Mouse (Mus musculus) frontal cortex, postnatal 25 days (tissue): ENCODE measurements at regions not wholly inside any gene's neighbourhood (a gene's known extent, or its start where the extent isn't known, plus 50 kb on each side); places are given as distances from the start of the nearest gene placed in this dataset.

ENCODE experiments used
- DNase-seq, 2 experiments: peaks; one replicate each; pipeline ENCODE4 v3.0.0; 2022; ENCODE audit warnings: low spot score in 2 of 2

GRCm38 (mm10) chr1:119308719-119309365 lies 113.2 kb downstream of the Inhbb start:
- no peak for DNase-seq

GRCm38 (mm10) chr1:119305315-119305976 lies 116.6 kb downstream of the Inhbb start:
- DNase-seq, result no peak

- no peak for DNase-seq
Observed at GRCm38 (mm10) chr1:119304470-119304980, 117.5 kb downstream of the Inhbb start.

GRCm38 (mm10) chr1:119302349-119302995 lies 119.6 kb downstream of the Inhbb start:
- DNase-seq, result no peak

- no peak for DNase-seq
Observed at GRCm38 (mm10) chr1:119301931-119302330, 120.1 kb downstream of the Inhbb start.

- DNase-seq, result no peak
Observed at GRCm38 (mm10) chr1:119301258-119301657, 120.8 kb downstream of the Inhbb start.

- DNase-seq, result no peak
Observed at GRCm38 (mm10) chr1:119299842-119300752, 122.0 kb downstream of the Inhbb start.

- DNase-seq, result no peak
Observed at GRCm38 (mm10) chr1:119298696-119299230, 123.3 kb downstream of the Inhbb start.

GRCm38 (mm10) chr1:119295121-119295520 lies 126.9 kb downstream of the Inhbb start:
- no peak for DNase-seq

- no peak for DNase-seq
Observed at GRCm38 (mm10) chr1:119293839-119294238, 128.2 kb downstream of the Inhbb start.

GRCm38 (mm10) chr1:119292216-119292615 lies 129.8 kb downstream of the Inhbb start:
- no peak for DNase-seq

- no peak for DNase-seq
Observed at GRCm38 (mm10) chr1:119290165-119290916, 131.7 kb downstream of the Inhbb start.

- no peak for DNase-seq
Observed at GRCm38 (mm10) chr1:119289516-119290164, 132.4 kb downstream of the Inhbb start.

GRCm38 (mm10) chr1:119282416-119282815 lies 139.6 kb downstream of the Inhbb start:
- DNase-seq, result no peak

- no peak for DNase-seq
Observed at GRCm38 (mm10) chr1:119279261-119279660, 142.8 kb downstream of the Inhbb start.

GRCm38 (mm10) chr1:119278528-119279201 lies 143.4 kb downstream of the Inhbb start:
- DNase-seq, result no peak

GRCm38 (mm10) chr1:119277990-119278389 lies 144.1 kb downstream of the Inhbb start:
- no peak for DNase-seq

- no peak for DNase-seq
Observed at GRCm38 (mm10) chr1:119266013-119266412, 156.0 kb downstream of the Inhbb start.

GRCm38 (mm10) chr1:119265192-119265891 lies 156.7 kb downstream of the Inhbb start:
- no peak for DNase-seq
